Mouse (Mus musculus) erythroid progenitor cell, adult 5-6 weeks (primary cell): Measurements from ENCODE around the gene Cd2bp2. TPM values are rescaled to one million over a fixed set of nuclear protein-coding genes. Genes with fewer than 3 reads are reported as not detected.

ENCODE experiments used
- ATAC-seq: replicated peaks from 2 replicates; pipeline ENCODE4 v1.8.0; 2016; ENCODE audit warnings: moderate number of reproducible peaks, mild to moderate bottlenecking, moderate TSS enrichment, inconsistent platforms; ENCODE audit not compliant: poor library complexity, low FRiP score, severe bottlenecking
- total RNA-seq, 2 experiments: library from RNA; stranded (forward) in 1 of 2; stranded (reverse) in 1 of 2; fragments of 150-400 nt in 1 of 2; fragments of 186-747, 209-891 nt in 1 of 2; gene quantifications; 2 replicates each; pipeline versions ENCODE4 v1.2.3 to v1.2.4; 2015 to 2017; ENCODE audit warnings: low replicate concordance in 2 of 2

Gene Cd2bp2
- total RNA-seq, 2 experiments from 2014 or later, result 25.2 to 43.6 TPM

DNA sequence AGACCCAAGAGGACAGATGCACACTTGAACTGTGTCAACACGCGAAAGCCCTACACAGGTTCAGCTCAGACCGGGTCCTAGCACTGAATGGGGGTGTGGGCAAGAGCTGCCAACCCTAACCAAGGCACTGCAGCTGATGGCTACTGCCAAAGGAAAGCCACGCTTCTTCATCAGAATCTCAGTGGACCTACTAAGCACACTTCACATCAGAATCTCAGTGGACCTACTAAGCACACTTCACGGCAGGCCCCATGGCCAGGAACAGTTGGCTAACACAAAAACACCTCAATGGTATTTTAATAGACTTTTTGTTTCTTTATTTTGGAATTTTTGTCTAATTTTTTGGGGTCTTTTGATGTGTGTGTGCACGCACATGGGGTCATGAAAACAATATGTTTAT, 43.4 kb downstream of the Cd2bp2 start:
- ATAC-seq, result no peak

DNA sequence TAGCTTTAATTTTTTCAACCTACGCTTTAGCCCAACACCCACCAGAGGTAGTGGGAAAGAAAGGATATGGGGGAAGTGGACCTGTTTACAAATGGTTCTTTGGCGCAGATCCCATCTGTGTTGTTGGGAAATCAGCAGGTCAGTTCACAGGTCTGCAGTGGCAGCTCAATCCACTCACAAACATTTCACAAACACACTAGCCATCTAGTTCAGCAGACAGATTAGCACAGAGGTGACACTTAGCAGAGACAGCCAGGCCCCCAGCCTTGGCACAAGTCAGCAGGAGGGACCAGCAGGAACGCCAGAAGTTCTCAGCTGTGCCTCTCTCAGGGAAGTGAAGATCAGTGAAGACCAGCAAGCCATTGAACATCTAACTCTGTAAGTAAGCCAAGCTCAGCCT, 47.9 kb downstream of the Cd2bp2 start:
- no peak for ATAC-seq

DNA sequence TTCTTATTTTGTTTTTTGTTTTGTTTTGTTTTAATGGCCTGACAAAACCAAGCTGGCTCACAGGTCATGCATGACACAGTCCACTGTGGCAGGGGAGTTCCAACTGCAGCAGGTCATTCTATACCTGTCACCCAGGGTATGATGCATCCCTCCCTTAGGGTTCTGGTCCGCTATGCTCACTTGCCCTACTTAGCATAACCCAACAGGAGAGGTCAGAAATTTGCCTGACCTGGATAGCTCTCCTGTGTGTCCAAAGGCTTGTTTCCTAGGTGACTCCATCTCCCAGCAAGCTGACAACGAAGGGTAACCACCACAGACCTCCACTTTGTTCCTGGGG, 49.6 kb downstream of the Cd2bp2 start:
- no peak for ATAC-seq

DNA sequence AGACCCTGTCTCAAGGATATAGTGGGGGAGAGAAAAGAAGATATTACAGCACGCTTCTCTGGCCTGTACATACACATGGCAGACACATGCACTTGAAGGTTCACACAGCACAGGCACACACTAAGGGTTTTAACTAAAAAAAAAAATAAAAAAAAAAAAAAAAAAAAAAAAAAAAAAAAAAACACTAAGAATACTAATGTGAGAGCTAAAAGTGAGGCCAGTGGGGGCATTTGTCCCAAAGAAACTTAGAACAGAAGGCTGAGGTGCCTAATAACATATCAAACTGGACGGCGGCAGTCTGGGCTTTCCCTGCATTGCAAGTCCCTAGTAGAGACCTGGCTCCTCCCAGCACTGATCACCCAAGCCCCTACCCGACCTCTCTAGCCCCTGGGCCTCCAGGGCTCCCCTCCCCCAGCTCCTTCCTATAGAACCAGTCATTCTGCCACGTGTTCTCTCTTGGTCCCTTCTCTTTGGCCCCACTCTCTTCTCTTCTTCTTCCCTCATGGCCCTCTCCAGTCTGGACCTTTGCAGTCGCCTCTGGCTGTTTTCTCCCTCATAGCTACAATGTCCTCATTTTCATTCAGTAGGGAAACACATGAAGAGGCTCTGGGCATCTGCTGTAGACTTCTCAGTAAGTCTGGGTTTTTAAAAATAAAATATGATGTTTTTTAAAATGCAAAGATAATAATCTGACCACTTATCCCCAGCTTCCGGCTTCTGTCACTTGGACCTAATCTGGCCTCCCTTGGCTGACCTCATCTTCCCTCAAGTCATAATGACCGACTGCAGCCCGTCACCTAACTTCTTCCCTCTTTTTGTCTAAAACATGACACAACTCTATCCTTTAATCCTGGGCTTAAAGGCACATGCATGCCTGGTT, 50.2 kb downstream of the Cd2bp2 start:
- ATAC-seq, result no peak

DNA sequence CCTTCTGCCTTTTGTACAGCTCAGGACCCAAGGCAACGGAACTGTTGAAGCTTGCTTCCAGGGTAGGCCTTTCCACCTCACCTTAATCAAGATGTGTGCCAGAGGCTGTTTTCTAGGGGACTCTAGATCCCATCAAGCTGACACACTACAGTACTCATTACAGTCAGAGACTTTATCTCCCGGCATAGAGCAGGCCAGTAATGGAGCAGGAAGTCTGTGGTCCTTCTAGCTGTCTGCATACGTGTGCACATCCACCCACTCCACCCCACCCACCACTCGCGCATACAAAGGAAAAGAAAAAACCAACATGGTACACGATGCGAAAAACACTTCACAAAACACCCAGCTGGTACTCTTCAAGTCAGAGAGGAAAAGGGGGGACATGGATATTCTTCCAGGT, 51.4 kb downstream of the Cd2bp2 start:
- ATAC-seq, result peak; percentile 36; the same call in 1 of the 2 replicates

DNA sequence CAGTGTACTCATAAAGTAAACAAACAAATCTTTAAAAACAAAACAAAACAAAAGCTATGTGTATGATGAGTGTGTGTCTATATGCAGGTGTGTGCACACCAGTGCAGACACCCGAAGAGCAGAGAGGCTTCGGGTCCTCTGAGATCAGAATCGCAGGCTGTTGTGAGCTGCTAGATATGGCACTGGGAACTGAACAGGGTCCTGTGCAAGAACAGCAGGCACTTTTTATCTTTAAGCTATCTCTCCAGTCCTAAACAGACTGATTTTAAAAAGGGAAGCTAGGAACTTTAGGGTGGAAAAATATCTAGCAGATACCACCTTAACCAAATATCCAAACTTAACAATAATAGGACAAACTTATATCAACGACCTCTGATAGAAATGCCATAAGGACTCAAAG, 53.2 kb downstream of the Cd2bp2 start:
- ATAC-seq, result no peak

DNA sequence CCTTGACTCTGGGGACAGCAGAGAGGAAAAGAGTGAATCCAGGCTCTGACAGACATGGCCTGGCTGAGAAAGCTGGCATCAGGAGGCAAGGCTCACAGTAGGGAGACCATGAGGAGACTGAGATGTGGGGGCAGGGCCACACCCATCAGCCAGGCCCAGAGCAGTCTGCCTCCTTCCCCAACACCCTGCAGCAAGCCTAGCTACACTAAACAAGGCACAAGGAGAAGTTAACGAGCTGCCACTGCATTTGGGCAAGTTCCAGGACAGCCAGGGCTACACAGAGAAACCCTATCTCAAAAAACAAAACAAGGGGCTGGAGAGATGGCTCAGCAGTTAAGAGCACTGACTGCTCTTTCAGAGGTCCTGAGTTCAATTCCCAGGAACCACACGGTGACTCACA, 53.6 kb downstream of the Cd2bp2 start:
- ATAC-seq, result no peak

Other genes with a start within 250 kb of the Cd2bp2 start
- gene Asphd1, start 246.5 kb downstream of the Cd2bp2 start, total RNA-seq (2015; ENCODE audit: low replicate concordance), result not detected in 2 replicates
- not detected in 2 replicates for gene Asphd1, start 246.5 kb downstream of the Cd2bp2 start, total RNA-seq (2017; ENCODE audit: low replicate concordance)
- gene Sez6l2, start 245.5 kb downstream of the Cd2bp2 start, total RNA-seq (2015; ENCODE audit: low replicate concordance), result not detected in 2 replicates
- gene Sez6l2, start 245.5 kb downstream of the Cd2bp2 start, total RNA-seq (2017; ENCODE audit: low replicate concordance), result 0.45 TPM in 1 of 2 replicates, not detected in the other
- 29.8 and 30.3 TPM in 2 replicates for gene Cdipt, start 220.1 kb downstream of the Cd2bp2 start, total RNA-seq (2015; ENCODE audit: low replicate concordance)
- gene Cdipt, start 220.1 kb downstream of the Cd2bp2 start, total RNA-seq (2017; ENCODE audit: low replicate concordance), result 19.7 and 27.1 TPM in 2 replicates
- 2.9 TPM in 1 of 2 replicates, not detected in the other for gene Cdiptos, start 220.0 kb downstream of the Cd2bp2 start, total RNA-seq (2015; ENCODE audit: low replicate concordance)
- not detected in 2 replicates for gene Cdiptos, start 220.0 kb downstream of the Cd2bp2 start, total RNA-seq (2017; ENCODE audit: low replicate concordance)
- 0.36 and 0.42 TPM in 2 replicates for gene Mvp, start 181.4 kb downstream of the Cd2bp2 start, total RNA-seq (2015; ENCODE audit: low replicate concordance)
- 6.7 and 7.7 TPM in 2 replicates for gene Mvp, start 181.4 kb downstream of the Cd2bp2 start, total RNA-seq (2017; ENCODE audit: low replicate concordance)
- gene Pagr1b, start 179.6 kb downstream of the Cd2bp2 start, total RNA-seq (2015; ENCODE audit: low replicate concordance), result not detected in 2 replicates
- 0.64 and 11.8 TPM in 2 replicates for gene Pagr1b, start 179.6 kb downstream of the Cd2bp2 start, total RNA-seq (2017; ENCODE audit: low replicate concordance)
- 24.1 and 46.9 TPM in 2 replicates for gene Pagr1a, start 178.7 kb downstream of the Cd2bp2 start, total RNA-seq (2015; ENCODE audit: low replicate concordance)
- 10.6 and 26.2 TPM in 2 replicates for gene Pagr1a, start 178.7 kb downstream of the Cd2bp2 start, total RNA-seq (2017; ENCODE audit: low replicate concordance)
- gene Gm42742, start 175.0 kb downstream of the Cd2bp2 start, total RNA-seq (2015; ENCODE audit: low replicate concordance), result 1.7 TPM in 1 of 2 replicates, not detected in the other
- gene Gm42742, start 175.0 kb downstream of the Cd2bp2 start, total RNA-seq (2017; ENCODE audit: low replicate concordance), result 10.8 and 28.1 TPM in 2 replicates
- 0.84 TPM in 1 of 2 replicates, not detected in the other for gene Prrt2, start 174.8 kb downstream of the Cd2bp2 start, total RNA-seq (2015; ENCODE audit: low replicate concordance)
- 3.0 TPM in 1 of 2 replicates, not detected in the other for gene Prrt2, start 174.8 kb downstream of the Cd2bp2 start, total RNA-seq (2017; ENCODE audit: low replicate concordance)
- gene Maz, start 169.0 kb downstream of the Cd2bp2 start, total RNA-seq (2015; ENCODE audit: low replicate concordance), result 175 and 179 TPM in 2 replicates
- gene Maz, start 169.0 kb downstream of the Cd2bp2 start, total RNA-seq (2017; ENCODE audit: low replicate concordance), result 96.8 and 123 TPM in 2 replicates
- gene Kif22, start 153.6 kb downstream of the Cd2bp2 start, total RNA-seq (2015; ENCODE audit: low replicate concordance), result 651 and 861 TPM in 2 replicates
- gene Kif22, start 153.6 kb downstream of the Cd2bp2 start, total RNA-seq (2017; ENCODE audit: low replicate concordance), result 380 and 614 TPM in 2 replicates
- 3.6 and 9.2 TPM in 2 replicates for gene Zg16, start 108.7 kb downstream of the Cd2bp2 start, total RNA-seq (2015; ENCODE audit: low replicate concordance)
- gene Zg16, start 108.7 kb downstream of the Cd2bp2 start, total RNA-seq (2017; ENCODE audit: low replicate concordance), result 1.2 and 6.0 TPM in 2 replicates
- 18.0 and 25.9 TPM in 2 replicates for gene AI467606, start 104.7 kb downstream of the Cd2bp2 start, total RNA-seq (2015; ENCODE audit: low replicate concordance)
- 10.5 and 12.7 TPM in 2 replicates for gene AI467606, start 104.7 kb downstream of the Cd2bp2 start, total RNA-seq (2017; ENCODE audit: low replicate concordance)
- gene Qprt, start 73.8 kb downstream of the Cd2bp2 start, total RNA-seq (2015; ENCODE audit: low replicate concordance), result not detected in 2 replicates
- gene Qprt, start 73.8 kb downstream of the Cd2bp2 start, total RNA-seq (2017; ENCODE audit: low replicate concordance), result 1.8 TPM in 1 of 2 replicates, not detected in the other
- 16.2 and 30.2 TPM in 2 replicates for gene Spn, start 58.2 kb downstream of the Cd2bp2 start, total RNA-seq (2015; ENCODE audit: low replicate concordance)
- 30.8 and 32.0 TPM in 2 replicates for gene Spn, start 58.2 kb downstream of the Cd2bp2 start, total RNA-seq (2017; ENCODE audit: low replicate concordance)
- 25.6 and 36.4 TPM in 2 replicates for gene Tbc1d10b, start 12.4 kb upstream of the Cd2bp2 start, total RNA-seq (2015; ENCODE audit: low replicate concordance)
- 85.3 and 173 TPM in 2 replicates for gene Tbc1d10b, start 12.4 kb upstream of the Cd2bp2 start, total RNA-seq (2017; ENCODE audit: low replicate concordance)
- 24.3 and 28.1 TPM in 2 replicates for gene Mylpf, start 12.8 kb upstream of the Cd2bp2 start, total RNA-seq (2015; ENCODE audit: low replicate concordance)
- gene Mylpf, start 12.8 kb upstream of the Cd2bp2 start, total RNA-seq (2017; ENCODE audit: low replicate concordance), result 25.7 and 48.9 TPM in 2 replicates
- gene Zfp553, start 37.0 kb upstream of the Cd2bp2 start, total RNA-seq (2015; ENCODE audit: low replicate concordance), result 2.5 and 2.9 TPM in 2 replicates
- gene Zfp553, start 37.0 kb upstream of the Cd2bp2 start, total RNA-seq (2017; ENCODE audit: low replicate concordance), result 0.77 and 10.0 TPM in 2 replicates
- 36.0 and 65.2 TPM in 2 replicates for gene Sept1, start 37.1 kb upstream of the Cd2bp2 start, total RNA-seq (2015; ENCODE audit: low replicate concordance)
- 24.0 and 44.4 TPM in 2 replicates for gene Sept1, start 37.1 kb upstream of the Cd2bp2 start, total RNA-seq (2017; ENCODE audit: low replicate concordance)
- gene Zfp771, start 48.2 kb upstream of the Cd2bp2 start, total RNA-seq (2015; ENCODE audit: low replicate concordance), result 4.0 TPM in 1 of 2 replicates, not detected in the other
- gene Zfp771, start 48.2 kb upstream of the Cd2bp2 start, total RNA-seq (2017; ENCODE audit: low replicate concordance), result 0.26 TPM in 1 of 2 replicates, not detected in the other
- gene Dctpp1, start 64.7 kb upstream of the Cd2bp2 start, total RNA-seq (2015; ENCODE audit: low replicate concordance), result 12.2 and 21.6 TPM in 2 replicates
- gene Dctpp1, start 64.7 kb upstream of the Cd2bp2 start, total RNA-seq (2017; ENCODE audit: low replicate concordance), result 6.2 and 11.1 TPM in 2 replicates
- 16.8 and 18.0 TPM in 2 replicates for gene Sephs2, start 78.0 kb upstream of the Cd2bp2 start, total RNA-seq (2015; ENCODE audit: low replicate concordance)
- gene Sephs2, start 78.0 kb upstream of the Cd2bp2 start, total RNA-seq (2017; ENCODE audit: low replicate concordance), result 25.8 and 29.0 TPM in 2 replicates
- gene Itgal, start 100.2 kb upstream of the Cd2bp2 start, total RNA-seq (2015; ENCODE audit: low replicate concordance), result 14.3 and 18.7 TPM in 2 replicates
- gene Itgal, start 100.2 kb upstream of the Cd2bp2 start, total RNA-seq (2017; ENCODE audit: low replicate concordance), result 2.1 and 3.9 TPM in 2 replicates
- gene Zfp768, start 149.5 kb upstream of the Cd2bp2 start, total RNA-seq (2015; ENCODE audit: low replicate concordance), result 0.72 TPM in 1 of 2 replicates, not detected in the other
- gene Zfp768, start 149.5 kb upstream of the Cd2bp2 start, total RNA-seq (2017; ENCODE audit: low replicate concordance), result 0.39 and 1.3 TPM in 2 replicates
- 0.42 TPM in 1 of 2 replicates, not detected in the other for gene Zfp747, start 180.0 kb upstream of the Cd2bp2 start, total RNA-seq (2015; ENCODE audit: low replicate concordance)
- 2.4 TPM in 1 of 2 replicates, not detected in the other for gene Zfp747, start 180.0 kb upstream of the Cd2bp2 start, total RNA-seq (2017; ENCODE audit: low replicate concordance)
- gene 9130019O22Rik, start 191.1 kb upstream of the Cd2bp2 start, total RNA-seq (2015; ENCODE audit: low replicate concordance), result 1.1 TPM in 1 of 2 replicates, not detected in the other
- gene 9130019O22Rik, start 191.1 kb upstream of the Cd2bp2 start, total RNA-seq (2017; ENCODE audit: low replicate concordance), result 0.26 TPM in 1 of 2 replicates, not detected in the other
- gene E430018J23Rik, start 197.6 kb upstream of the Cd2bp2 start, total RNA-seq (2015; ENCODE audit: low replicate concordance), result not detected in 2 replicates
- gene E430018J23Rik, start 197.6 kb upstream of the Cd2bp2 start, total RNA-seq (2017; ENCODE audit: low replicate concordance), result not detected in 2 replicates
- 1.4 TPM in 1 of 2 replicates, not detected in the other for gene Zfp764, start 210.8 kb upstream of the Cd2bp2 start, total RNA-seq (2015; ENCODE audit: low replicate concordance)
- 1.4 TPM in 1 of 2 replicates, not detected in the other for gene Zfp764, start 210.8 kb upstream of the Cd2bp2 start, total RNA-seq (2017; ENCODE audit: low replicate concordance)
- gene Zfp688, start 226.0 kb upstream of the Cd2bp2 start, total RNA-seq (2015; ENCODE audit: low replicate concordance), result 5.0 and 20.9 TPM in 2 replicates
- gene Zfp688, start 226.0 kb upstream of the Cd2bp2 start, total RNA-seq (2017; ENCODE audit: low replicate concordance), result 5.0 and 6.7 TPM in 2 replicates